Mouse (Mus musculus) spleen, adult 2 months (tissue): ENCODE data around the gene Efnb1. TPM values are rescaled to one million over a fixed set of nuclear protein-coding genes. Genes with fewer than 3 reads are reported as not detected.
A peak's percentile ranks its signal among the peaks of the same experiment; 100 is the strongest.
"Not testable (repeated sequence)": the region's sequence is repeated elsewhere in the genome, so short reads cannot be mapped to it uniquely, and the experiment has no call there.

Experiments used
- DNase-seq, 2 experiments: peaks; one replicate each; pipeline versions ENCODE4 v3.0.0 to v3.0.0-alpha.2; 2012 to 2021; ENCODE audit warnings: low spot score in 2 of 2, low read depth in 1 of 2
- H3K27ac ChIP-seq: fragments of 200-500 bp; 2 replicates; pipeline ENCODE4 v1.5.1; 2012; ENCODE audit warnings: low read length, inconsistent platforms; ENCODE audit not compliant: insufficient read depth
- H3K27me3 ChIP-seq: fragments of 200-500 bp; 2 replicates; pipeline ENCODE4 v1.6.1; 2012; ENCODE audit warnings: mild to moderate bottlenecking, moderate library complexity, low read length, inconsistent platforms; ENCODE audit not compliant: control insufficient read depth, insufficient read depth
- H3K36me3 ChIP-seq: fragments of 200-500 bp; 2 replicates; pipeline ENCODE4 v1.6.1; 2012; ENCODE audit warnings: mild to moderate bottlenecking, low read length, inconsistent platforms; ENCODE audit not compliant: control insufficient read depth, insufficient read depth
- H3K4me1 ChIP-seq: fragments of 200-500 bp; 2 replicates; pipeline ENCODE4 v1.6.1; 2011; ENCODE audit warnings: inconsistent platforms; ENCODE audit not compliant: control insufficient read depth, insufficient read depth, insufficient read length
- H3K4me3 ChIP-seq: fragments of 200-500 bp; 2 replicates; pipeline ENCODE4 v1.5.1; 2011; ENCODE audit warnings: mild to moderate bottlenecking, inconsistent platforms; ENCODE audit not compliant: insufficient read depth, insufficient read length; ENCODE audit errors: extremely low read depth
- CTCF ChIP-seq: fragments of 200-500 bp; IDR thresholded peaks from 2 replicates; pipeline ENCODE4 v1.5.1; 2011; ENCODE audit warnings: mild to moderate bottlenecking, inconsistent platforms; ENCODE audit not compliant: insufficient read depth, insufficient read length, insufficient replicate concordance; ENCODE audit errors: extremely low read depth
- POLR2A ChIP-seq: fragments of 200-500 bp; IDR thresholded peaks from 2 replicates; pipeline ENCODE4 v1.6.1; 2011; ENCODE audit warnings: low read depth, low read length, inconsistent platforms
- WGBS: fragments of 180-500 bp; shearing (Covaris S2); methylation state at CpG from one replicate; pipeline ENCODE4 v1.1.7; 2018; 5-methylcytosine and 5-hydroxymethylcytosine counted together
- polyA plus RNA-seq: library from polyadenylated mRNA; depleted of rRNA; stranded (reverse); fragments of >200 nt; gene quantifications from 2 replicates; pipeline ENCODE4 v1.2.3, GENCODE M21; 2012; rRNA removed

The Efnb1 gene
- polyA plus RNA-seq, result 11.5 and 11.9 TPM in 2 replicates

- peak; percentile 76 to 82 for DNase-seq
- 32% methylated on average over 35 of the region's 35 CpGs for WGBS
These were observed at the start of gene Efnb1 for GRCm38 (mm10) chrX:99135523-99136258. Gene Efnb1, plus strand, starts transcription at chrX:99136130.

GRCm38 (mm10) chrX:99092704-99093103 is 43.2 kb upstream of the Efnb1 start:
- TF ChIP-seq CTCF (no peak), POLR2A (no peak)
- no peak overlapping the region for H3K4me3 ChIP-seq
- H3K27me3 ChIP-seq, result no peaks in the 10 kb centered on the region
- 31% methylated on average over 2 of the region's 2 CpGs for WGBS
- no peaks in the 10 kb centered on the region for H3K36me3 ChIP-seq
- H3K4me1 ChIP-seq, result no peaks in the 10 kb centered on the region
- no peak for DNase-seq
- H3K27ac ChIP-seq, result no peak overlapping the region

More at GRCm38 (mm10) chrX:99135523-99136258, at the start of gene Efnb1:
- peak within 1 kb of the TSS; percentile 73 for H3K4me3 ChIP-seq
- no peak for TF ChIP-seq CTCF
- peak; percentile 47 for TF ChIP-seq POLR2A
- H3K36me3 ChIP-seq, result no peaks in the 10 kb centered on the region
- peaks cover 2% of the 10 kb centered on the region; the same call in 1 of the 2 replicates for H3K27me3 ChIP-seq
- H3K27ac ChIP-seq, result peak within 1 kb of the TSS; percentile 60
- 0 out of 2 replicates have a peak, but pooled peaks cover 2% of the 10 kb centered on the region for H3K4me1 ChIP-seq

- not testable (repeated sequence) for H3K4me1 ChIP-seq, H3K27ac ChIP-seq, H3K36me3 ChIP-seq, H3K27me3 ChIP-seq, DNase-seq, H3K4me3 ChIP-seq
- 81% methylated on average over 7 of the region's 10 CpGs for WGBS
These were observed 24.7 kb upstream of the Efnb1 start for GRCm38 (mm10) chrX:99111088-99111724.

GRCm38 (mm10) chrX:99119510-99119909 is 16.4 kb upstream of the Efnb1 start:
- WGBS, result 63% methylated on average over 5 of the region's 5 CpGs
- Histone ChIP-seq H3K27me3 (no peaks in the 10 kb centered on the region), H3K4me3 (no peak overlapping the region), H3K27ac (no peak overlapping the region), H3K4me1 (no peaks in the 10 kb centered on the region), H3K36me3 (no peaks in the 10 kb centered on the region)
- no peak for TF ChIP-seq POLR2A
- TF ChIP-seq CTCF, result no peak
- no peak for DNase-seq

- H3K27me3 ChIP-seq, result no peaks in the 10 kb centered on the region
- H3K4me1 ChIP-seq, result no peaks in the 10 kb centered on the region
- DNase-seq, result peak in 1 of 2 experiments; percentile 47
- no peak for TF ChIP-seq POLR2A
- peak; percentile 44; the same call in 1 of the 2 replicates for TF ChIP-seq CTCF
- no peaks in the 10 kb centered on the region for H3K36me3 ChIP-seq
- H3K4me3 ChIP-seq, result no peak overlapping the region
- 43% methylated on average over 3 of the region's 3 CpGs for WGBS
- H3K27ac ChIP-seq, result no peak overlapping the region
These were observed 5.9 kb upstream of the Efnb1 start for GRCm38 (mm10) chrX:99130059-99130458.

GRCm38 (mm10) chrX:99132573-99132972 is 3.4 kb upstream of the Efnb1 start:
- Histone ChIP-seq H3K27me3 (peaks cover 2% of the 10 kb centered on the region; the same call in 1 of the 2 replicates), H3K4me3 (no peak overlapping the region)

More at GRCm38 (mm10) chrX:99132573-99132972, 3.4 kb upstream of the Efnb1 start:
- no peak for DNase-seq
- 90% methylated on average over 6 of the region's 6 CpGs for WGBS
- no peak for TF ChIP-seq POLR2A
- TF ChIP-seq CTCF, result no peak
- Histone ChIP-seq H3K27ac (no peak overlapping the region), H3K36me3 (no peaks in the 10 kb centered on the region), H3K4me1 (0 out of 2 replicates have a peak, but pooled peaks cover 2% of the 10 kb centered on the region)
